In genomic region chr13:45461370-45461958, GRCm38 (mm10) we compare ENCODE assay signal across 19 mouse cellular contexts. TPM values are rescaled to one million over a fixed set of nuclear protein-coding genes. Genes with fewer than 3 reads are reported as not detected.
DNase-seq lines count a peak whose midpoint lies in the region; ATAC-seq and TF ChIP-seq lines count a peak whose summit lies in the region.
"Had no signal": no experiment of that assay in that cellular context is flagged by ENCODE, and none has a peak within 500 bp of the region (broad histone marks: within the 10 kb centered on the region; RNA-seq: fewer than 3 reads in every experiment).

No protein-coding gene starts in this region.

- intact Hi-C loops in gastrocnemius, postnatal 14 days (cut with DNase I; ENCODE audit: low total_unique reads) = no loop called here

- H3K36me3 ChIP-seq in midbrain, postnatal 0 days (ENCODE audit: insufficient read depth, low read length) = no peaks in the 10 kb centered on the region
- H3K36me3 ChIP-seq in midbrain, embryonic 16.5 days (ENCODE audit: control insufficient read depth, insufficient read depth, low read length) = no peaks in the 10 kb centered on the region
- no peaks in the 10 kb centered on the region for H3K36me3 ChIP-seq in myocyte (ENCODE audit: control insufficient read depth, insufficient read depth)
- H3K36me3 ChIP-seq: heart, embryonic 15.5 days; kidney, embryonic 15.5 days; liver, embryonic 15.5 days; midbrain, embryonic 12.5 days; neural tube, embryonic 15.5 days had no signal

- no peaks in the 10 kb centered on the region for H3K79me2 ChIP-seq in myocyte (ENCODE audit: control insufficient read depth, insufficient read depth)

- no peak for TF ChIP-seq POLR2A in myocyte (IDR thresholded peaks at IDR 0.05; ENCODE audit: insufficient read length, low read depth)

- no peak overlapping the region for H3K4me2 ChIP-seq in midbrain, postnatal 0 days (ENCODE audit: low read depth, low read length, poor library complexity, severe bottlenecking)
- H3K4me2 ChIP-seq in midbrain, embryonic 16.5 days (ENCODE audit: low read length) = no peak overlapping the region
- no peak overlapping the region for H3K4me2 ChIP-seq in myocyte (ENCODE audit: low read depth)
- H3K4me2 ChIP-seq: heart, embryonic 15.5 days; kidney, embryonic 15.5 days; liver, embryonic 15.5 days; midbrain, embryonic 12.5 days; neural tube, embryonic 15.5 days had no signal

- DNase-seq in heart, adult 11 months = peak; percentile 49
- DNase-seq in heart, adult 8-10 months (ENCODE audit: low spot score) = no peak
- DNase-seq in midbrain, postnatal 0 days (ENCODE audit: low spot score) = peak; percentile 71
- peak; percentile 79 for DNase-seq in cerebellum, adult 8-10 months
- no peak for DNase-seq in gastrocnemius, postnatal 14 days
- DNase-seq in frontal cortex, postnatal 10 days (ENCODE audit: low spot score in 2 of 2) = no peak
- DNase-seq: heart, adult 2 months; kidney, postnatal 4 days; right cerebral cortex, postnatal 4 days had no signal

- 77% methylated on average over 14 of the region's 14 CpGs for WGBS in midbrain, postnatal 0 days
- WGBS in midbrain, embryonic 16.5 days = 74% methylated on average over 14 of the region's 14 CpGs

- H3K9ac ChIP-seq in midbrain, postnatal 0 days (replicated peaks; ENCODE audit: low read length, poor library complexity, severe bottlenecking) = no peak overlapping the region
- no peak overlapping the region for H3K9ac ChIP-seq in midbrain, embryonic 16.5 days (ENCODE audit: low read depth, low read length)
- H3K9ac ChIP-seq: heart, embryonic 15.5 days; kidney, embryonic 15.5 days; liver, embryonic 15.5 days; midbrain, embryonic 12.5 days; neural tube, embryonic 15.5 days had no signal

- no peak for TF ChIP-seq CTCF in midbrain, postnatal 0 days (IDR thresholded peaks at IDR 0.05)

- ATAC-seq in midbrain, postnatal 0 days (ENCODE audit: low FRiP score) = no peak
- ATAC-seq in midbrain, embryonic 16.5 days = no peak
- ATAC-seq: inflammation-experienced regulatory T-cells, adult 6 months; lung, postnatal 0 days had no signal

- no peaks in the 10 kb centered on the region for H3K4me1 ChIP-seq in midbrain, postnatal 0 days (ENCODE audit: insufficient read depth, low read length)
- H3K4me1 ChIP-seq in midbrain, embryonic 16.5 days (ENCODE audit: control insufficient read depth, insufficient read depth, low read length) = no peaks in the 10 kb centered on the region; the same call in 1 of the 2 replicates
- H3K4me1 ChIP-seq: heart, embryonic 15.5 days; kidney, embryonic 15.5 days; liver, embryonic 15.5 days; midbrain, embryonic 12.5 days; neural tube, embryonic 15.5 days had no signal

- H3ac ChIP-seq in myocyte (ENCODE audit: control insufficient read depth, insufficient read length) = no peak overlapping the region

- no peaks in the 10 kb centered on the region for H3K9me3 ChIP-seq in midbrain, postnatal 0 days (ENCODE audit: low read length)
- no peaks in the 10 kb centered on the region for H3K9me3 ChIP-seq in midbrain, embryonic 16.5 days (replicated peaks; ENCODE audit: control insufficient read depth, low read length, poor library complexity, severe bottlenecking)
- H3K9me3 ChIP-seq: heart, embryonic 15.5 days; kidney, embryonic 15.5 days; liver, embryonic 15.5 days; midbrain, embryonic 12.5 days; neural tube, embryonic 15.5 days had no signal

- H3K4me3 ChIP-seq in midbrain, postnatal 0 days (ENCODE audit: low read depth, low read length) = no peak overlapping the region
- no peak overlapping the region for H3K4me3 ChIP-seq in midbrain, embryonic 16.5 days (ENCODE audit: low read depth, low read length)
- H3K4me3 ChIP-seq in myocyte = no peak overlapping the region
- H3K4me3 ChIP-seq: heart, adult 2 months; heart, embryonic 15.5 days; kidney, embryonic 15.5 days; liver, embryonic 15.5 days; midbrain, embryonic 12.5 days; neural tube, embryonic 15.5 days had no signal

- no peak overlapping the region for H3K27ac ChIP-seq in midbrain, postnatal 0 days (ENCODE audit: low read depth, low read length)
- no peak overlapping the region for H3K27ac ChIP-seq in midbrain, embryonic 16.5 days (ENCODE audit: low read length)
- H3K27ac ChIP-seq: heart, adult 2 months; heart, embryonic 15.5 days; kidney, embryonic 15.5 days; liver, embryonic 15.5 days; midbrain, embryonic 12.5 days; neural tube, embryonic 15.5 days had no signal

- no peaks in the 10 kb centered on the region for H3K27me3 ChIP-seq in midbrain, postnatal 0 days (ENCODE audit: insufficient read depth, low read length)
- no peaks in the 10 kb centered on the region for H3K27me3 ChIP-seq in midbrain, embryonic 16.5 days (ENCODE audit: control insufficient read depth, insufficient read depth, low read depth, low read length)
- no peaks in the 10 kb centered on the region for H3K27me3 ChIP-seq in myocyte (ENCODE audit: control insufficient read depth, insufficient read depth, insufficient read length)
- H3K27me3 ChIP-seq: CH12.LX; heart, embryonic 15.5 days; kidney, embryonic 15.5 days had no signal

TF ChIP-seq in myocyte, 11 proteins besides CTCF, POLR2A, EP300 and RAD21:
- peak in 2 of 3 experiments; percentile 51 to 72 for TF ChIP-seq MYOD1 (IDR thresholded peaks at IDR 0.05; ENCODE audit: control insufficient read depth in 1 of 3, insufficient read length in 2 of 3, low read depth in 2 of 3)
- TF ChIP-seq MAX (IDR thresholded peaks at IDR 0.05; ENCODE audit: low read depth) = no peak

RNA-seq across cellular contexts. Expression of gene Gmpr, which starts 45.8 kb away (rescaled TPM):
- total RNA-seq in heart, adult 8-10 months (2022) = 100 to 1,000 TPM; 152 to 199 (median 170) TPM
- total RNA-seq in midbrain, postnatal 0 days (2014; rRNA removed) = 23.3 and 29.2 TPM in 2 replicates
- polyA plus RNA-seq in midbrain, postnatal 0 days (2015; fragmentation: Nextera tagmentation; extraction: Ambion mirVana) = 36.7 and 39.5 TPM in 2 replicates
- polyA plus RNA-seq in midbrain, embryonic 16.5 days (2015; fragmentation: Nextera tagmentation; extraction: Ambion mirVana) = 25.0 and 33.8 TPM in 2 replicates
- 41.6 TPM for polyA plus RNA-seq in myocyte (2012; fragmentation: generic; extraction: Trizol)
- total RNA-seq in gastrocnemius, postnatal 14 days (2021) = 100 to 1,000 TPM; 135 to 147 TPM

Comparison
In these comparisons a context has a peak if more than half of its experiments do, and no peak if none do; other contexts are left out.
1. DNase-seq: peak in heart, adult 11 months (single experiment), midbrain, postnatal 0 days (single experiment) and cerebellum, adult 8-10 months (single experiment); none in heart, adult 8-10 months (single experiment), gastrocnemius, postnatal 14 days (single experiment) and frontal cortex, postnatal 10 days (0 of 2).